Mouse (Mus musculus): ENCODE measurements at regions not wholly inside any gene's neighbourhood (a gene's known extent, or its start where the extent isn't known, plus 50 kb on each side); places are given as distances from the start of the nearest gene placed in this dataset.
A peak's percentile ranks its signal among the peaks of the same experiment; 100 is the strongest.

GRCm38 (mm10) chr13:110902994-110903644, 351.7 kb upstream of the Actbl2 start:
- peak; percentile 92 for ATAC-seq (ENCODE audit: insufficient number of reproducible peaks, low FRiP score)
- 23% methylated on average over 7 of the region's 7 CpGs for WGBS
- Histone ChIP-seq H3K4me1 (replicated peaks) (peaks cover 20% of the 10 kb centered on the region), H3K9ac (no peak overlapping the region), H3K9me3 (replicated peaks) (no peaks in the 10 kb centered on the region), H3K4me2 (no peak overlapping the region), H3K27ac (ENCODE audit: poor library complexity, severe bottlenecking) (peak overlapping the region; percentile 70), H3K4me3 (no peak overlapping the region), H3K36me3 (no peaks in the 10 kb centered on the region), H3K27me3 (replicated peaks) (no peaks in the 10 kb centered on the region)

DNA sequence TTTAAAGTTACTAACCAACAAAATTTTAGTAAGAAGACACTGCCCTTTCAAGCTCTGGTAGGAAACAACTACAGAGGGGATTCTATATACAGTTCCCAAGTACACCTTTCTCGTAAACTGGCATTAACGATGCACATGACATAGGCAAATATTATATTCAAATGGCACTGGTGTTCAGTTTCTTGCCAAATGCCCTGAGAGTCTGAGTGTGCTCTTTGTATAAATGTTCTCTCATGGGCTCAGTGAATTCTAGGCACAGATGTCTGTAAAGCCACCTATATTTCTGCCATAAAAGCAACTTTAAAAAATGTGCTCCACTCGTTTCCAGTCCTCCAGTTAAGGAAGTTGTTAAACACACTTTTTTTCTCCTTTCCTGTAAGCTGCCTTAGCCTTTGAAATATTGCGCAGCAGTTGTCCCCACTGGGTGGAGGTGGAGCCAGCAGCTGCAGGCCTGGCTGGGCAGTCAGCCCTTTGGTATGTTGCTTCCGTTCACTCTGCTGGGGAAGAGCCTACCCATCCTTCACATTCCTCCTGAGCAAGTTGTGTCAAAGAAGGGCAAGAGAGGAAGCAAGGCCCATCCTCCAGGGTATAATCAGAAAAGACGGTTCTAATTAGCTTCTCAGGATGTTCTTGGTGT, 347.4 kb upstream of the Actbl2 start:
- WGBS: 46% methylated on average over 6 of the region's 6 CpGs

GRCm38 (mm10) chr13:110911866-110912265, 342.9 kb upstream of the Actbl2 start:
- 68% methylated on average over 7 of the region's 7 CpGs for WGBS
- no peaks in the 10 kb centered on the region for H3K36me3 ChIP-seq
- H3K4me1 ChIP-seq (replicated peaks): peaks cover 8% of the 10 kb centered on the region; the same call in 1 of the 2 replicates

More for the DNA sequence above, 347.4 kb upstream of the Actbl2 start:
- no peaks in the 10 kb centered on the region for H3K27me3 ChIP-seq (replicated peaks)
- no peaks in the 10 kb centered on the region for H3K9me3 ChIP-seq (replicated peaks)
- ATAC-seq (ENCODE audit: insufficient number of reproducible peaks, low FRiP score): no peak
- no peaks in the 10 kb centered on the region for H3K36me3 ChIP-seq
- H3K4me1 ChIP-seq (replicated peaks): peaks cover 17% of the 10 kb centered on the region
- no peak overlapping the region for H3K4me2 ChIP-seq
- no peak overlapping the region for H3K27ac ChIP-seq (ENCODE audit: poor library complexity, severe bottlenecking)
- H3K4me3 ChIP-seq: no peak overlapping the region
- no peak overlapping the region for H3K9ac ChIP-seq

DNA sequence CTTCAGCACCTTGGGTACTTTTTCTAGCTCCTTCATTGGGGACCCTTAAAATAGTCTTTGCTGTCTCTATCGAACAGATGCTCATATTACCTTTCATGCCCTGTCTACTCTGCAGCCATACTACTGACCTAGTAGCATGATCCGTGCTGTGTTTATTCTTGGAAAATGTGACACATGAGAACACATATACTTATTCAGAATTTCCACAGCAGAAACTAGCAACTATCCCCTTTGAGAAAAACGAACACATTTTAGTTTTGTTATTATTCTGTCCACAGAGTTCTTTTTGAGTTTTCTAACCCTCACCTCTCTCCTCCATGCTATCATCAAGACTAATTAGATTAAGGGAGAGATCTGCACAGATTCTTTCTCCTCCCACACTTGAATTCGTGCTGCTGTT, 341.6 kb upstream of the Actbl2 start:
- Histone ChIP-seq H3K9ac (no peak overlapping the region), H3K27ac (ENCODE audit: poor library complexity, severe bottlenecking) (no peak overlapping the region), H3K4me3 (no peak overlapping the region), H3K9me3 (replicated peaks) (no peaks in the 10 kb centered on the region), H3K27me3 (replicated peaks) (no peaks in the 10 kb centered on the region), H3K4me1 (replicated peaks) (0 out of 2 replicates have a peak, but pooled peaks cover 3% of the 10 kb centered on the region), H3K4me2 (no peak overlapping the region), H3K36me3 (no peaks in the 10 kb centered on the region)
- 64% methylated on average over 4 of the region's 4 CpGs for whole genome bisulfite sequencing
- no peak for ATAC-seq (ENCODE audit: insufficient number of reproducible peaks, low FRiP score)

More at GRCm38 (mm10) chr13:110911866-110912265, 342.9 kb upstream of the Actbl2 start:
- Histone ChIP-seq H3K27me3 (replicated peaks) (no peaks in the 10 kb centered on the region), H3K9me3 (replicated peaks) (no peaks in the 10 kb centered on the region), H3K9ac (no peak overlapping the region), H3K27ac (ENCODE audit: poor library complexity, severe bottlenecking) (no peak overlapping the region), H3K4me3 (no peak overlapping the region), H3K4me2 (no peak overlapping the region)
- ATAC-seq (ENCODE audit: insufficient number of reproducible peaks, low FRiP score): no peak

DNA sequence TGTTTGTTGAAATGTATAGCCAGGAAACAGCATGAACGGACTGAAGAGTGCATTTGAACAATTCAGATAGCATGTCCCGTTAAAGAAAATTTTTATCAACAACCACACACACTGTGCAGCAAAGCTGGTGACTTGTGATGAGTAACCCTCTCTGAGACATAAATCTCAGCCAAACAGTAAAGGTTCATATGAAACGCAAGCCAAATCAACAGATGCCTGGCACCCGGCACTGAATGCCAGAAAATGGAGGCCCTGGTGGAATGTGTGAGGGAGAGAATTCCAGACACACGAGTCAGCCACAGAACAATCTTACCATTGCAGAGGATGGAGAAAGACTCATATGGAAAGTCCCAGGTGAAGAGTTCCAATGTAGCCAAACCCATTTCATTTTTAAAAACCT, 341.1 kb upstream of the Actbl2 start:
- Histone ChIP-seq H3K4me1 (replicated peaks) (0 out of 2 replicates have a peak, but pooled peaks cover 3% of the 10 kb centered on the region), H3K36me3 (no peaks in the 10 kb centered on the region), H3K9me3 (replicated peaks) (no peaks in the 10 kb centered on the region), H3K27ac (ENCODE audit: poor library complexity, severe bottlenecking) (no peak overlapping the region), H3K4me2 (no peak overlapping the region), H3K9ac (no peak overlapping the region), H3K27me3 (replicated peaks) (no peaks in the 10 kb centered on the region), H3K4me3 (no peak overlapping the region)
- no peak for ATAC-seq (ENCODE audit: insufficient number of reproducible peaks, low FRiP score)
- 40% methylated on average over 5 of the region's 5 CpGs for WGBS

- no peak for ATAC-seq (ENCODE audit: insufficient number of reproducible peaks, low FRiP score)
- Histone ChIP-seq H3K4me1 (replicated peaks) (0 out of 2 replicates have a peak, but pooled peaks cover 3% of the 10 kb centered on the region), H3K9ac (no peak overlapping the region), H3K27ac (ENCODE audit: poor library complexity, severe bottlenecking) (no peak overlapping the region), H3K36me3 (no peaks in the 10 kb centered on the region), H3K9me3 (replicated peaks) (no peaks in the 10 kb centered on the region), H3K27me3 (replicated peaks) (no peaks in the 10 kb centered on the region), H3K4me2 (no peak overlapping the region), H3K4me3 (no peak overlapping the region)
- WGBS: 65% methylated on average over 1 of the region's 1 CpGs
Measured at GRCm38 (mm10) chr13:110915161-110915560, 339.7 kb upstream of the Actbl2 start.

GRCm38 (mm10) chr13:110923936-110924335, 330.9 kb upstream of the Actbl2 start:
- H3K9me3 ChIP-seq (replicated peaks): no peaks in the 10 kb centered on the region
- H3K27ac ChIP-seq (ENCODE audit: poor library complexity, severe bottlenecking): no peak overlapping the region
- H3K27me3 ChIP-seq (replicated peaks): no peaks in the 10 kb centered on the region
- no peak overlapping the region for H3K9ac ChIP-seq
- no peak for ATAC-seq (ENCODE audit: insufficient number of reproducible peaks, low FRiP score)
- H3K4me2 ChIP-seq: no peak overlapping the region
- H3K36me3 ChIP-seq: no peaks in the 10 kb centered on the region
- no peak overlapping the region for H3K4me3 ChIP-seq
- WGBS: 34% methylated on average over 5 of the region's 5 CpGs
- peaks cover 7% of the 10 kb centered on the region for H3K4me1 ChIP-seq (replicated peaks)

GRCm38 (mm10) chr13:110924897-110925296, 329.9 kb upstream of the Actbl2 start:
- no peaks in the 10 kb centered on the region for H3K36me3 ChIP-seq
- no peak for ATAC-seq (ENCODE audit: insufficient number of reproducible peaks, low FRiP score)

DNA sequence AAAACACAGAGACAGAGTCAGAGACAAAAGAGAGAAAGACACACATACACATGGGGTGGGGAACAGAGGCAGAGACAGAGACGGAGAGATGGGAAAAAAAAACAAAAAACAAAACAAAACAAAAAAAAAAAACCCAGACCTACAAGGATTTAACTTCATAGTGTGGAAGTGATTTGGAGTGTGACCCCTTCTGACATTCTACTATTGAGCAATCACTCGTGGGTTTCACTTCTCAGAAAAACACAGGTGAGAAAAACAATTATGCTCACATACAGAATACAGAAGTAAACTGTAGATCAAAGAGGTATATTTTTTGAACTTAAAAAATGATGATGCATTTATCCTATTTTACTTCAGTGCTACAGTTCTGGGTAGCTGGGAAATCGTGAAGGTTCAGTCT, 326.7 kb upstream of the Actbl2 start:
- H3K9ac ChIP-seq: no peak overlapping the region
- WGBS: 72% methylated on average over 3 of the region's 3 CpGs
- H3K4me3 ChIP-seq: no peak overlapping the region
- H3K36me3 ChIP-seq: no peaks in the 10 kb centered on the region
- no peak overlapping the region for H3K4me2 ChIP-seq
- no peaks in the 10 kb centered on the region for H3K27me3 ChIP-seq (replicated peaks)
- no peaks in the 10 kb centered on the region for H3K9me3 ChIP-seq (replicated peaks)
- no peak overlapping the region for H3K27ac ChIP-seq (ENCODE audit: poor library complexity, severe bottlenecking)
- no peak for ATAC-seq (ENCODE audit: insufficient number of reproducible peaks, low FRiP score)
- peaks cover 15% of the 10 kb centered on the region for H3K4me1 ChIP-seq (replicated peaks)

More at GRCm38 (mm10) chr13:110924897-110925296, 329.9 kb upstream of the Actbl2 start:
- Histone ChIP-seq H3K4me3 (no peak overlapping the region), H3K9me3 (replicated peaks) (no peaks in the 10 kb centered on the region), H3K4me2 (no peak overlapping the region), H3K9ac (no peak overlapping the region), H3K27ac (ENCODE audit: poor library complexity, severe bottlenecking) (no peak overlapping the region), H3K27me3 (replicated peaks) (no peaks in the 10 kb centered on the region), H3K4me1 (replicated peaks) (peaks cover 15% of the 10 kb centered on the region)
- WGBS: 92% methylated on average over 3 of the region's 3 CpGs

GRCm38 (mm10) chr13:110928894-110929293, 325.9 kb upstream of the Actbl2 start:
- WGBS: 74% methylated on average over 3 of the region's 3 CpGs
- Histone ChIP-seq H3K27me3 (replicated peaks) (no peaks in the 10 kb centered on the region), H3K27ac (ENCODE audit: poor library complexity, severe bottlenecking) (peak overlapping the region; percentile 83), H3K9me3 (replicated peaks) (no peaks in the 10 kb centered on the region), H3K4me2 (no peak overlapping the region), H3K4me3 (no peak overlapping the region), H3K36me3 (no peaks in the 10 kb centered on the region), H3K9ac (no peak overlapping the region), H3K4me1 (replicated peaks) (peaks cover 10% of the 10 kb centered on the region)
- no peak for ATAC-seq (ENCODE audit: insufficient number of reproducible peaks, low FRiP score)

GRCm38 (mm10) chr13:110929579-110929978, 325.2 kb upstream of the Actbl2 start:
- 37% methylated on average over 1 of the region's 1 CpGs for WGBS
- no peaks in the 10 kb centered on the region for H3K27me3 ChIP-seq (replicated peaks)
- no peaks in the 10 kb centered on the region for H3K9me3 ChIP-seq (replicated peaks)
- peak; percentile 86 for ATAC-seq (ENCODE audit: insufficient number of reproducible peaks, low FRiP score)
- H3K4me3 ChIP-seq: no peak overlapping the region
- H3K27ac ChIP-seq (ENCODE audit: poor library complexity, severe bottlenecking): peak overlapping the region; percentile 83
- peaks cover 10% of the 10 kb centered on the region for H3K4me1 ChIP-seq (replicated peaks)
- no peak overlapping the region for H3K4me2 ChIP-seq
- H3K9ac ChIP-seq: no peak overlapping the region
- no peaks in the 10 kb centered on the region for H3K36me3 ChIP-seq
